Mouse (Mus musculus): ENCODE measurements around the gene Cmtm7.

DNA sequence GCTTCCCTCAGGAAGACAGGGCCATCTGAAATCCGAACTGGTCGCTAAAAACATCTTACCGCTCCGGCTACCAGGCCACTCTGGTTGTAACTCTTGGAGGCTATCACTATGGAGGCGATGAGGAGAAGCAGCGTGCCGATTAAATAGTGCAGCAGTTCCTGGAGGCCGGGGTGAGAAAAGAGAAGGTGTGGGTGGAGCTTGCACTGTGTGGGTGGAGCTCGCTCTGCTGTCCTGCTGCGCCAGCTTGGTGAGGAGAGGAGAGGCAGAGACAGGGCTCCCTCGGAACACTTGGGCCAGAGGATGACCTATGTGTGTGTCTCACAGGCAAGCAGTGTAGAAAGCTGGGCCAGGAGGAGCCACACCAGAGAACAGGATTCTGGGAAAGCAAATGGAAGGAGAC lies 19.8 kb downstream of the Cmtm7 start:
- TF ChIP-seq POLR2A (IDR thresholded peaks at IDR 0.05; ENCODE audit: insufficient read depth, low read length) (no peak), EP300 (IDR thresholded peaks at IDR 0.05; ENCODE audit: insufficient read depth, low read depth, low read length) (no peak)

All from ES-Bruce4 (cell line).